Mouse (Mus musculus) liver (tissue): ENCODE data around the gene Arhgef19.

ENCODE experiments used
- DNase-seq: peaks from one replicate; pipeline ENCODE4 v3.0.0-alpha.2; 2020; ENCODE audit warnings: mixed read lengths

Gene Arhgef19

GRCm38 (mm10) chr4:141238492-141239387 lies 559 bp upstream of the Arhgef19 start:
- no peak for DNase-seq

DNA sequence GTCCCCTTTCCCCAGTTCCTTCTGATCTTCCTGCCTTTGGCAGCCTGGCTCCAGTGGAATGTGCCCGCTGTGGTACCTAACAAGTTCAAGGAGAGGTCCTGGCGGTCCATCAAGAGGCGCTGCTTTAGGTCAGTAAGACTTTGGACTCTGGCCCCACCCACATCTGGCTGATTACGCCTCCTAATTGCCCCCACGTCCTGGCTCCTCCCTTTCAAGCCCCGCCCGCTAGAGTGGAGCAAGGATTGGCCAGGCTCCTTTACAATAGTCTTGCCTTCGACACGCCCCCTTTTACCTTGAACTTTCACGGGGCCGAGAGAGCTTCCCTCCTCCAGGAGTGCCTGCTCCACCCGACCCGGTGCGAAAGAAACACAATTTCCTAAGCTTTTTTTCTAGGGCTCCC lies 1.3 kb downstream of the Arhgef19 start:
- DNase-seq, result peak; percentile 80

DNA sequence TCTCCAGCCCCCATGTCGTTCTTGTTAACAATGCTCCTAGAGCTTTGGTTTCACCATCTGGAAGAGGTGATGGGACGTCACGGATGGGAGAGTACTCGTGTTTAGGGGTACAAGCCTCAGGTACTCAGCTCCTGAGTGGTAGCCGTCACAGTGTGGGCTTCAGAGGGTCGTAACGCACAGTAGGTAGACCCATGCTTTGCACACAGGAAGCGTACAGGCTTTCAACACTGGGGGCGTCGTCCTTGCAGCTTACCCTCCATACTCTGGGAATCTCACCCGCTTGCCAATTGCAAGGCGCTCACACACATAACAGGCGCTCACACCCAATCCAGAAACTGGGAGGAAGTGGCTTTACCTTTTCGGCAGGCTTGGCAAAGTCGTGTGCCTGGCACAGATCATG lies 2.6 kb downstream of the Arhgef19 start:
- no peak for DNase-seq

- no peak for DNase-seq
Observed at GRCm38 (mm10) chr4:141242651-141243241, 3.4 kb downstream of the Arhgef19 start.

DNA sequence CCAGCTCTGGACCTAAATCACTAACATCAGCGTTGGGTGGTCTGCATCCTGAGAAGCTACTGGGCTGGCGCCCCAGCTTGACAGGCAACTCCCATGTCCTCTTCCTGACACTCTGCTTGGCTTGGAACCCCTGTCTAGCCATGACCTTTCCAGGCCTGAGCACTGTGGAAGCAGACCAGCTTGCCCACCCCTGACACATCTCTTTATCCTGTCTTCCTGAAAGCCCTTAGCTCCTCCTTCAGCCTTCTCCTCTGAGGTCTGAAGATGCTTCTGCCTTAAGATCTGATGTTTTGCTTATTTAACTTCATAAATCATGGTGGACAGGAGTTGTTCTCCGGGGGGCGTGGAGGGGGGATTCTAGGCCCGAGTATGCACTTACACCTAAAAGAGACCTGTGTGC lies 4.3 kb downstream of the Arhgef19 start:
- DNase-seq, result no peak

GRCm38 (mm10) chr4:141244401-141244800 lies 5.1 kb downstream of the Arhgef19 start:
- no peak for DNase-seq

GRCm38 (mm10) chr4:141244931-141245425 lies 5.7 kb downstream of the Arhgef19 start:
- no peak for DNase-seq

DNA sequence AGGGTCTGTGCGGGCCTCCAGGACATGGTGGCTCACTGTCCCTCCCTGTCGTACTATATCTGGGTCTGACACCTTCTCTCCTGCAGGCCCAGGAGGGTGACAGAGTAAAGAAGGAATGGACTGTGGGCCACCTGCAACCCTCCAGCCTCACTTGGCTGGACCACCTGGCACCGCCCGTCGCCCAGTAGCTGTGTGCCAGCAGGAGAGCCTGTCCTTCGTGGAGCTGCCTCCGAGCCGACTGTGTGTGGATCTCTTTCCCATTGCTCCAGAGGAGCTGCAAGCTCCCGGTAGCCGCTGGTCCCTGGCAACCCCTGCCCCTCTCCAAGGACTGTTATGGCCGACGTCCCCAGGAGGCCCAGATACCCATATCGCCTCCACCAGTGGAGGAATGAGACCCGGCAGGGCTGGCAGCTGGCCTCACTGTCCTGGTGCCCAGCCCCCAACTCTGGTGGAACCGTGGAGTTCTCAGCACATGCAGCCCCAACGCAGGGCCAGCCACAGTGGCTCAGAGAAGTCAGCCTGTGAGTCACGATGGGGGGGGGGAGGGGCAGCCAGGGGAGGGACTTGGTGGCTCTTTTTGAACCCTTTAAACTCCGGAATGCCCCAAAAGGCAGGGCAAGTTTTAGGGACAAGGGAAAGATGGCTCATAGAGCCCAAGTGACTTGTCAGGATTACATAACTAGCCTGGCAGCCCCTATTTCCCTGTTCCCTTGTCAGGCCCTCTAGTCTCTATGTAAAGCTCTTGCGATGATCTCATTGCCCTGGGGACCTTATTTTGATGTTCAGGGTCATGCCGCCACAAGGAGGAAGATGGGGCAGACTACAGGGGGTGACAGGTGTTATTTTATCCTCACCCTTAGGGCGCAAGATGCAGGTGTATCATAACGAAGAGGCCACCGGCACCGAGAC lies 7.0 kb downstream of the Arhgef19 start:
- DNase-seq, result no peak

DNA sequence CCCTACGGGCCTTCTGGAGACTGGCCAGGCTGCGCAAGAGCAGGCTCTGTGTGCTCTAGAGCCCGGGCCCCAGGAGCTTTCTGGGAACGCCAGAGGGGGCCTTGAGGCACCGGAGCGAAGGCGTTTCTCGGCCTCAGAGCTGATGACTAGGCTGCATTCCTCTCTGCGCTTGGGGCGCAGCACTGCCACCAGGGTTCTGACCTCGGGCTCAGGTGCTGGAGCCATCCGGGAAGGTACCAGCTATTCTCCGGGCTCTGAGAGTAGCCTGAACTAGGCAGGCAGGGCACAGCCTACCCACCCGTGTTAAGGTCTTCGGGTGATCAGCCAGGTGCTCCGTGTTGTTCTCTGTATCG lies 7.7 kb downstream of the Arhgef19 start:
- DNase-seq, result no peak

DNA sequence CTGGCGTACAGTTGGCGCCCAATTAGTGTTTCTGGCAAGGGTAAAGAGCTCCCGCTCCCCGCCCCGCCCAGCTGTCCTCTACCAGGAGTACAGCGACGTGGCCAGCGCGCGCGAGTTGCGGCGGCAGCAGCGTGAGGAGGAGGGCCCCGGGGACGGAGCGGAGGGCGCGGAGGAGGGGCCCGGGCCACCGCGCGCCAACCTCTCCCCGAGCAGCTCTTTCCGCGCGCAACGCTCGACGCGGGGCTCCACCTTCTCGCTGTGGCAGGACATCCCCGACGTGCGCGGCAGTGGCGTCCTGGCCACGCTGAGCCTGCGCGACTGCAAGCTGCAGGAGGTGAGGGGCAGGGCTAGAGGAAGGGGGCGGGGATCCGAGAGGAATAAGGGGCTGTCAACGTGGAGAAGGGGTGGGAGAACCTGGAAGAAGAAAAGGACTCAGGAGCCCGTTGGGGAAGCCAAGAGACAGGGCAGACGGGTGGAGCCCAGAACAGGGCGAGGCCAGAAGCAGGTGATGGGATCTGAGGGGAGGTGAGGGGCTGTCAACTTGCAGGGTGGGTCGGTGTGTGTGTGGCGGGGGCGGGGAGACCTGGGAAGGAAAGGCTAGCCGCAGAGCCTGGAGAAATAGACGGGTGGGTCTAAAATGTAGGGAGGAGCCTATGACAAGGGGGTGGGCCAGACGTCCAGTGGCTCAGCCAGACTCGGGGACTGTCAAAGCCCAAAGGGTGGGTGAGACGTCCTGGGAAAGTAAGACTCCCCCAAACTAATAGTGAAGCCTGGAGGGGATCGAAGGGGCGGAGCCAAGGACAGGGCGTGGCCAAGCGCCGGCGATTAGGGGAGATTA lies 8.7 kb downstream of the Arhgef19 start:
- no peak for DNase-seq

- DNase-seq, result no peak
Observed at GRCm38 (mm10) chr4:141248614-141248978, 9.3 kb downstream of the Arhgef19 start.

DNA sequence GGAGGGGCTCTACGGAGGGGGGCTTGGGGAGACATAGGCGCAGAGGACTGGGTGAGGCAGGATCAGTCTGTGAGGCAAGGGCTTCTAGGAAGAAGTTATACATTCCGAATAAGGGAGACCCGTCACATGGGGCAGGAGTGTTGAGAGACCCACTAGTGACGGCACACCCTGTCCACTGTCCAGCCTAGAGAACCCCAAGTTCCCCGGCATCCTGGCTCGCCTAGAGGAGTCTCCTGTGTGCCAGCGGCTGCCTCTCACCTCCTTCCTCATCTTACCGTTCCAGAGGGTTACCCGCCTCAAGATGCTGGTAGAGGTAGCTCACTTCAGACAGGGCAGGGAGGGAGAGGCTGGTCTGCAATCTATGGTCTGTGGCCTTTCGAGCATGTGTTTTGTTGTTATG lies 10.1 kb downstream of the Arhgef19 start:
- no peak for DNase-seq

- DNase-seq, result no peak
Observed at GRCm38 (mm10) chr4:141251071-141251470, 11.8 kb downstream of the Arhgef19 start.

- no peak for DNase-seq
Observed at GRCm38 (mm10) chr4:141252641-141253040, 13.3 kb downstream of the Arhgef19 start.

- DNase-seq, result no peak
Observed at GRCm38 (mm10) chr4:141254234-141254633, 14.9 kb downstream of the Arhgef19 start.

DNA sequence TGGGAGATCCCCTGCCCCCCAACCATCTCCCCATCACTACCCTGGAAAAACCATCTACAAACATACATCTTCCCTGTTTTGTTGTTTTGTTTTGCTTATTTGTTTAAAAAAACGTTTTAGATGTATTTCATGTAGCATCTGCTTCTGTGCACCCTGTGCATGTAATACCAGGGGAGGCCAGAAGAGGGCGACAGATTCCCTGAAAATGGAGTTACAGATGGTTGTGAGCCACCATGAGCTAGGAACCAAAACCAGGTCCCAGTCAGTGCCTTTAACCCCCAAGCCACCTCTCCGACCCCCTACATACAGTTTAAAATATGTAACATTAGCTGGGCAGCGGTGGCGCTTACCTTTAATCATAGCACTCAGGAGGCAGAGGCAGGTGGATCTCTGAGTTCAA lies 18.1 kb downstream of the Arhgef19 start:
- peak; percentile 45 for DNase-seq

- DNase-seq, result no peak
Observed at GRCm38 (mm10) chr4:141259413-141259812, 20.1 kb downstream of the Arhgef19 start.

- DNase-seq, result no peak
Observed at GRCm38 (mm10) chr4:141260007-141260723, 20.9 kb downstream of the Arhgef19 start.

GRCm38 (mm10) chr4:141262906-141263637 lies 23.8 kb downstream of the Arhgef19 start:
- DNase-seq, result no peak

DNA sequence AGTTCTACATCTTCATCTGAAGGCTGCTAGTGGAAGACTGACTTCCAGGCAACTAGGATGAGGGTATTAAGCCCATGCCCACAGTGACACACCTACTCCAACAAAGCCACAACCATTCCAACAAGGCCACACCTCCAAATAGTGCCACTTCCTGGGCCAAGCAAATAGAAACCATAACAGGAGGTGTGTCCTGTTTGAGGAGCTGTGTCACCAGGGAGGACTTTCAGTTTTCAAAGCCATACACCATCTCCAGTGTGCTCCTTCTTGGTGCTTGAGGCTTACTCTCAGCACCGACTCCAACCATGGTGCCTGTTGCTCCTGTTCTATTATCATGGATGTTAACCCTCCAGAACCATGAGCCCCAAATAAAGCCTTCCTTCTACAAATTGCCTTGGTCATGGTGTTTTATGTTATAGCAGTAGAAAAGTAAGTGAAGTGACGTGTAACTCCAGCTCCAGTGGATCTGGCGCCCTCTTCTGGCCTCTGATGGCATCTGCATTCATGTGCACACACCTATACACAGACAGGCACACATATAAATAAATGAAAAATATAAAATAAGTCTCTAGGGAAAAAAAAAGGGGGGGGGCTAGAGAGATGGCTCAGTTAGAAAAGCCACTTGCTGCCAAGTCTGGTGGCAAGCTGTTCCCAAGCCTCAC lies 26.8 kb downstream of the Arhgef19 start:
- no peak for DNase-seq
